Mouse (Mus musculus) testis, adult 2 months (tissue): ENCODE data around the gene Atp6v0a2. TPM values are rescaled to one million over a fixed set of nuclear protein-coding genes. Genes with fewer than 3 reads are reported as not detected.
"Not testable (repeated sequence)": the region's sequence is repeated elsewhere in the genome, so short reads cannot be mapped to it uniquely, and the experiment has no call there.

Experiments used
- H3K27ac ChIP-seq: fragments of 200-500 bp; 2 replicates; pipeline ENCODE4 v1.5.1; 2012; ENCODE audit warnings: low read depth, low read length; ENCODE audit not compliant: control insufficient read depth, insufficient read depth
- H3K27me3 ChIP-seq: fragments of 200-500 bp; 2 replicates; pipeline ENCODE4 v1.6.1; 2012; ENCODE audit warnings: mild to moderate bottlenecking, low read length, moderate library complexity; ENCODE audit not compliant: control insufficient read depth, insufficient read depth
- H3K36me3 ChIP-seq: fragments of 200-500 bp; 2 replicates; pipeline ENCODE4 v1.6.1; 2012; ENCODE audit warnings: mild to moderate bottlenecking, low read length; ENCODE audit not compliant: control insufficient read depth, insufficient read depth
- H3K4me1 ChIP-seq: fragments of 200-500 bp; 2 replicates; pipeline ENCODE4 v1.6.1; 2012; ENCODE audit warnings: low read length; ENCODE audit not compliant: control insufficient read depth, insufficient read depth
- H3K4me3 ChIP-seq: fragments of 200-500 bp; 2 replicates; pipeline ENCODE4 v1.5.1; 2012; ENCODE audit warnings: low read depth, mild to moderate bottlenecking, low read length, moderate library complexity, mixed read lengths; ENCODE audit not compliant: control insufficient read depth
- CTCF ChIP-seq: fragments of 200-500 bp; IDR thresholded peaks from 2 replicates; pipeline ENCODE4 v1.5.1; 2012; ENCODE audit warnings: low read depth, mild to moderate bottlenecking, inconsistent platforms, low read length, moderate library complexity; ENCODE audit not compliant: control insufficient read depth, insufficient read depth, insufficient replicate concordance
- POLR2A ChIP-seq: fragments of 200-500 bp; IDR thresholded peaks from 2 replicates; pipeline ENCODE4 v1.6.1; 2012; ENCODE audit warnings: low read depth, mild to moderate bottlenecking, inconsistent platforms, low read length, moderate library complexity; ENCODE audit not compliant: control insufficient read depth
- polyA plus RNA-seq: library from polyadenylated mRNA; depleted of rRNA; stranded (reverse); fragments of >200 nt; gene quantifications from 2 replicates; pipeline ENCODE4 v1.2.3, GENCODE M21; 2012

Atp6v0a2 gene
- polyA plus RNA-seq, 1 experiment = 13.5 TPM

DNA sequence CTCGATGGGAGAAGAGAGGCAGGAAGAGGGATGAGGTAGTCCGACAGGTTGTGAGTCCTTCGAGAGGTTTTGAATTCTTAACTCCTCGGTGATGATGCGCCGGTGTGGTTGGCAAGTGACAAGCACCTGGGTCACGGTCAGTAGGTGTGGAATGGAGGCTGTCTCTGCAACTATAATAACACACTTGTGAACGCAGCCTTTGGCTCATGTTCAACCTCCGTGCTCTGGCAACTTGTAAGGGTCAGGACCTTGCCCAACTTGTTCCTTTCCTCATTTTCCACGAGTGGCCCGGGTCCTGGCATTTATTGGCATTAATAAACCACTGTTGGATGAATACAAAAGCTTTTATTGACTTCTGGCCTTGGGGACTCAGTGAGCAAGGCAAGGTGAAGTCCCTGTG, 1.3 kb downstream of the Atp6v0a2 start:
- peaks cover 2% of the 10 kb centered on the region; the same call in 1 of the 2 replicates for H3K36me3 ChIP-seq
- H3K27me3 ChIP-seq = no peaks in the 10 kb centered on the region
- peak overlapping the region; percentile 97 for H3K4me3 ChIP-seq
- TF ChIP-seq POLR2A = no peak
- no peak for TF ChIP-seq CTCF
- peak overlapping the region; percentile 67 for H3K27ac ChIP-seq
- peaks cover 8% of the 10 kb centered on the region for H3K4me1 ChIP-seq

DNA sequence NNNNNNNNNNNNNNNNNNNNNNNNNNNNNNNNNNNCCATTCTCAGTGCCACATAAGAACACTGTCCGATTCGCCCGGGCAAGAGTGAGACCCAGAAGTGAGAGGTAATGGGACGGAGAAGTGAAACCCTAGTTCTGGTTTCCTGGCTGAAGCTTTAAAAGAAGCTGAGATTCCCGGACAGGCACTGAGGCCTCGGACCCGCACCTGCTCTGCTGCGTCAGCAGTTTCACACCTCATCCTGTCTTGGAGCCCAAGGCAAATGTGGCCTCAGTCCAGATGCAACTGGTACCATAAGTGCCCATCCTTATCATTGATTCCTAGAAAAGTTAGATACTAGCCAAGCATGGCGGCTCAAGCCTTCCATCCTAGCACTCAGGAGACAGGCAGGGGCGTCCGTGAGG, 3.3 kb downstream of the Atp6v0a2 start:
- no peaks in the 10 kb centered on the region for H3K27me3 ChIP-seq
- TF ChIP-seq CTCF (no peak), POLR2A (no peak)
- H3K4me1 ChIP-seq = peaks cover 8% of the 10 kb centered on the region
- no peak overlapping the region for H3K4me3 ChIP-seq
- peaks cover 6% of the 10 kb centered on the region for H3K36me3 ChIP-seq
- no peak overlapping the region for H3K27ac ChIP-seq

DNA sequence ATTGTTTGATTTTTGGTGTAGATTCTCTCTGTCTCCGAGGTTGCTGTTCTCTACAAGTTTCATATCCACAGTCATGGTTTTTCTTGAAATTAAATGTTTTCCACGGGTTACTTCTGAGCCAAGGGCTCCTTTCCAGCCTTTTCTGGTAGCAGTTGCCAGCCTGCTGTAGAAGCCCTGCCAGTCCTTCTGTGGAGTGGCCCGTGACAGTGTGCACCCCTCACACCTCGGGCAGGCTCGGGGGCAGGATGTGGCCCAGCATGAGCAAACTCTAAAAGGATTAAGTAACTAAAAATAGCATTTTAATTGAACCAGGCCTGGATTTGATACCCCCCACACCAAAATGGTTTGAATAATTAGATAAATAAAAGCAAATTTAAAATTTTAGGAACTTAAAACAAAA, 4.1 kb downstream of the Atp6v0a2 start:
- Histone ChIP-seq H3K4me3 (no peak overlapping the region), H3K36me3 (peaks cover 6% of the 10 kb centered on the region), H3K27ac (no peak overlapping the region), H3K27me3 (no peaks in the 10 kb centered on the region), H3K4me1 (peaks cover 8% of the 10 kb centered on the region)
- no peak for TF ChIP-seq CTCF
- no peak for TF ChIP-seq POLR2A

DNA sequence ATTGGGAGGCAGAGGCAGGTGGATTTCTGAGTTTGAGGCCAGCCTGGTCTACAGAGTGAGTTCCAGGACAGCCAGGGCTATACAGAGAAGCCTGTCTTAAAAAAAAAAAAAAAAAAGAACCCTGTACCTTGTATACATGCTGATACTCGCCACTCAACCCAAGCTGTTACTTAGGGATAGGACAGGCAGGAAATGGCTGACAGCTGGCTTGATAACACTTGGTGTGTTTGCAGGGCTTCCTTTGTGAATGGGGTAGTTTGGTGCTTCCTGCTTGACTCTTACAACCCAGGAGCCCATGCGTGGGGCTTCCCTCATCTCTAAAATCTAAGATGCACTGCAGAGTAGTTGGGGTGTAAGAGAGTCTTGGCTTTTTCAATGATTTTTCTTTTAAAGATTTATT, 5.0 kb downstream of the Atp6v0a2 start:
- Histone ChIP-seq H3K4me3 (no peak overlapping the region), H3K4me1 (peaks cover 4% of the 10 kb centered on the region; the same call in 1 of the 2 replicates), H3K27ac (no peak overlapping the region), H3K36me3 (peaks cover 7% of the 10 kb centered on the region), H3K27me3 (no peaks in the 10 kb centered on the region)
- no peak for TF ChIP-seq CTCF
- TF ChIP-seq POLR2A = no peak

DNA sequence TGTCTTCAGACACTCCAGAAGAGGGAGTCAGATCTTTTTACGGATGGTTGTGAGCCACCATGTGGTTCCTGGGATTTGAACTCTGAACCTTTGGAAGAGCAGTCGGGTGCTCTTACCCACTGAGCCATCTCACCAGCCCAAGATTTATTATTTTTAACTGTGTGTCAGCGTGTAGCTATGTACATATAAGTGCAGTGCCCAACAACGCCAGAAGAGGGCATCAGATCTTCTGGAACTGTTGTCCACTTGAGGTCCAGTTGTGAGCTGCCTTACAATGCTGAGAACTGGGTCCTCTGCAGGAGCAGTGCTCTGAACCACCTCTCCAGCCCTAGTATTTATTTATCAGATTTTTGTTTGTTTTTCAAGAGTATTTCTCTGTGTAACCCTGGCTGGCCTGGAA, 6.7 kb downstream of the Atp6v0a2 start:
- H3K36me3 ChIP-seq, H3K27me3 ChIP-seq, H3K27ac ChIP-seq, H3K4me1 ChIP-seq, H3K4me3 ChIP-seq: not testable (repeated sequence)

DNA sequence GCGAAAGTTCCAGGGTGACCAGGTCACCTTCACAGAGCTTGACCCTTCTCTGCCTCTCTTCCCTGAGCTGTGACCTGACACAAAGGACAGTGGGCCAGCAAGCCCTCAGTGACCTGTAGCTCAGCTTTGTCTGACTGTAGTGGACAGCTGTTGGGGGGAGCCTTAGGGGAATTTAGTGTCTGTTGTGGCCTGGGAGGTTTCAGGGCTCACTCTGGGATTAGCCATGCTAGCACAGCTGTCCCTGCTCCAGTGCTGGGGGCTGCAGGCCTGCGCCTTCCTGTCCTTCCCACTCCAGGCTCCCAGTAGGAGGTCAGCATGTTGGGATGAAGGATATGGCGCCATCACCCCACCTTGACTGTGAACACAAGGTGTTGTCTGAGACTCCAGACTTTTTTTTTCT, 7.8 kb downstream of the Atp6v0a2 start:
- H3K4me3 ChIP-seq = no peak overlapping the region
- H3K27ac ChIP-seq = no peak overlapping the region
- no peaks in the 10 kb centered on the region for H3K27me3 ChIP-seq
- H3K36me3 ChIP-seq = peaks cover 8% of the 10 kb centered on the region
- no peak for TF ChIP-seq POLR2A
- no peak for TF ChIP-seq CTCF
- no peaks in the 10 kb centered on the region for H3K4me1 ChIP-seq

DNA sequence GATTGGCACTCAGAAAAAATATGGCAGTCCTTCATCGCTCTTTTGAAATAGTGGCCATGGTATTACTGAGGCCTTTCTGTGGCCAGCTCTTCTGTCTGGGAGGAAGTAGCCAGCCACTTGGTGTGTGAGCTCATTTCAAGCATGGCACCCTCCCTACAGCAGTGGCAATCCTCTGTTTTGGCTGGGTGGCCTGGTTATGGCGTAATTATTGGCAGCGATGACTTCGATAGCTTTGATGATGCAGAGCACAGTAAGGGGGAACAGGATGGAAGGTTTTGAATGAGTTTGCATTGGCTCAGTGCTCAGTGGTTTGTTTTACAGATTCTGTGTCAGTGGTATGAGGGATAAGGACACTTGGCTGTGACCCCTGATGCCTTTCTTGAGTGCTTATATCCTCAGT, 8.3 kb downstream of the Atp6v0a2 start:
- Histone ChIP-seq H3K27me3 (no peaks in the 10 kb centered on the region), H3K27ac (no peak overlapping the region), H3K4me1 (no peaks in the 10 kb centered on the region), H3K36me3 (peaks cover 10% of the 10 kb centered on the region), H3K4me3 (no peak overlapping the region)
- TF ChIP-seq CTCF (no peak), POLR2A (no peak)

DNA sequence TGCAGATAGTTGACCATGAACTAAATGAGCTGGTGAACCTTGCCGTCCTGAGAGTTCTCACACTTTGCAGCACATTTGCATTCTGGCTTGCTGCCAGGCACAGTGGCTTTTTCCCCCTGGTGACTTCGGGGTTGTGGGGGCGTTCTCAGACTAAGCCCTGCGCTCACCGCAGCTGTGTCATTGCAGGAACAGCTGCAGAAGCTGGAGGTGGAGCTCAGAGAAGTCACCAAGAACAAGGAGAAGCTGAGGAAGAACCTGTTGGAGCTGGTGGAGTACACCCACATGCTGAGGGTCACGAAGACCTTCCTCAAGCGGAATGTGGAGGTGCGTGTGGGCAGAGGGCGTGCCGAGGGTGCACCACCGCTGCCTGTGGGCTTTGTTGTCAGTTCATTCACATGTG, 8.9 kb downstream of the Atp6v0a2 start:
- peaks cover 15% of the 10 kb centered on the region for H3K36me3 ChIP-seq
- no peak overlapping the region for H3K4me3 ChIP-seq
- H3K27ac ChIP-seq = no peak overlapping the region
- H3K4me1 ChIP-seq = no peaks in the 10 kb centered on the region
- no peak for TF ChIP-seq CTCF
- TF ChIP-seq POLR2A = no peak
- H3K27me3 ChIP-seq = no peaks in the 10 kb centered on the region
